Mouse (Mus musculus) urinary bladder, postnatal 36 days (tissue): ENCODE measurements at regions not wholly inside any gene's neighbourhood (a gene's known extent, or its start where the extent isn't known, plus 50 kb on each side); places are given as distances from the start of the nearest gene placed in this dataset.
"Not testable (repeated sequence)": the region's sequence is repeated elsewhere in the genome, so short reads cannot be mapped to it uniquely, and the experiment has no call there.

Experiments
- DNase-seq, 2 experiments: peaks; one replicate each; pipeline ENCODE4 v3.0.0; 2022; ENCODE audit warnings: low spot score in 2 of 2, mixed read lengths in 1 of 2

DNA sequence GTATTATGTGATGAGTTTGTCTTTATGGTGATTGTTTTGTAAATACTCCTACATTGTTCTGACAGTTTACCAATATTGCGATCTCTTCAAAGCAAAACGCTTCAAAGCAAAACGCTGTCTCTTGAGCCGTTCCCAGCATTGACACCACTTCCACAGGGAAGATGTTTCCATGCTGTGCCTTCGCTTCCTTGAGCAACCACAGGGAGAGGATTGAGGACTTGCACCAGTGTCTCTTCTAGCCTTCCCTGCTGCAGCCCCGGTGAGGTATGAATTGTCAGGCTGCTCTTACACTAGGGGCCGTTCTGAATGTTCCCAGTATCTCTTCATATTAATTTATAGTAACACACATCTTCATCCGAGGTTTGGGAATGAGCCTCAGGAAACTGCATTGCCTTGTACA is 160.4 kb upstream of the Arglu1 start:
- no peak for DNase-seq

DNA sequence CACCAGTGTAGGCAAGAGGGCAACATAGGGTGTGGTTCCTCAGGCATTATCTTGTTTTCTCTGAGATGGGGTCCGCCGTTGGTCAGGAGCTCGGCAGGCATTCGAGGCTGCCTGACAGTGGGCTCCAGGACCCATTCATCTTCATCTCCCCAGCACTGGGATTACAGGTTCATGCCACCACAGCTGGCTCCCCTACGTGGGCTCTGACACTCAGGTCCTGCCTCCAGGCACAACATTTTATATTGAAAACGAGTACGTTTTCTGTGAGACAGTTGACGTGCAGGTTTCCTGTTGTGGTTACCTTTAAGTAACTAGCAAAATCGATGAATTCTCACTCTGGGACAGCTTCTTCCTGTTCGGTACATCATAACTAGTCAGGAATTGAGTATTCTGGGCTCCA is 157.3 kb upstream of the Arglu1 start:
- no peak for DNase-seq

DNA sequence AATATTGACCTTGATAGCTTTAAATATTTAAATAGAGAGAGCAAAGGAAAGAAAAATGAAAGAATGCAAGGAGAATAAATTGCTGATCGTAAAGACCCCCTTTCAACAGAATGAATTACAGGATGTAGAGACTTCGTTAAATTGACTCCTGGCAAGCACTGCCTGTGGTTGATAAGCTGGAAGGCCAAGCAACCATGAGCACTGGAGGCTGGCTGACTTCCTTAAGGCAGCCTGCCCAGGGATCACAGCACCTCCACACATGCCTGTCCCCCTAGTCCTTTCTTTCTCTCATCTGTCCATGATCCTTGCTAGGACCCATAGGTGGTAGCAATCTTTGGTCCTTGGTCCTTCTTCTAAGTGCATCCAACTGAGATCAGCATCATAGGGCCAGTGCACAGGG is 152.0 kb upstream of the Arglu1 start:
- DNase-seq, result no peak

DNA sequence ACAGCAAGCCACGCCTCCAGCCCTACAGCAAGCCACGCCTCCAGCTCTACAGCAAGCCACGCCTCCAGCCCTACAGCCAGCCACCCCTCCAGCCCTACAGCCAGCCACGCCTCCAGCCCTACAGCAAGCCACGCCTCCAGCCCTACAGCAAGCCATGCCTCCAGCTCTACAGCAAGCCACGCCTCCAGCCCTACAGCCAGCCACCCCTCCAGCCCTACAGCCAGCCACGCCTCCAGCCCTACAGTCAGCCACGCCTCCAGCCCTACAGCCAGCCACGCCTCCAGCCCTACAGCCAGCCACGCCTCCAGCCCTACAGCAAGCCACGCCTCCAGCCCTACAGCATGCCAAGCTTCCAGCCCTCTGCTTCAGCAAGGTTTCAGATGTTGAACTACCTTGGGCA is 145.8 kb upstream of the Arglu1 start:
- DNase-seq, result not testable (repeated sequence)

DNA sequence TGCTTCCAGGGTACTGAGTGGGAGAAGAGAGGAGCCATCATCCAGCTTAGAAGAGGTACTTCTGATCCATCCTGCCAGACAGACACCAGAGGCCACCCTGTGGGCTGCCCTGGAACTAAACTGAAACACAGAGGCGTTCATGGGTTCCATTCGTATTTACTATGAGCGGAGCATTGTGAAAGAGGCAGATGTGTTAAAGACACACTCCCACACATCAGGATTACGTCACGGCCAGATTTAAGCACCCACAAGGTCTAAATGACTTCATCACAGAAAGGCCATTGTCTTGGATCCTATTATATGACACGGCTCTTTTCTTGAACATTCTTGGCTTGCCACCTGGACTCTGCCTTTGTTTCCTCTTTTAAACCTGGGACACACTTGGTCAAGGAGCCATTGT is 141.0 kb upstream of the Arglu1 start:
- no peak for DNase-seq

DNA sequence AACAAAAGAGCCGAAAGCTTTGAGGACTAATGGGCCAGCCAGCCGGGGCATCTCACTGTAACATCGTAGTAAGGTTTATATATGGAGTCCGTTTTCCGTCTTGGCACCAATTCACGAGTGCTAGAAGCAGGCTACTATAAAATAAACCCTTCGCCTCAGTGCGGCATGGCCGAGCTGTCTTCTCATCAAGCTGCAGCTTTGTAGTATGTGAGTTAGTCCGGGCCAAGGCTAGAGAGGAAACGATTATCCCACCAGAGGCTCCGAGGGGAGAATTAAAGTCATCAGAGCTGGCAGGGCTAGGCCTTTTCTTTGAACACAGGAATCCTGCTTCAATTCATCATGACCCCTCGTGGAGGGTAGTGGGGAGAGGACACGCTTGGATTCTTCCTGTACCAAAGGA is 138.9 kb upstream of the Arglu1 start:
- DNase-seq, result no peak

DNA sequence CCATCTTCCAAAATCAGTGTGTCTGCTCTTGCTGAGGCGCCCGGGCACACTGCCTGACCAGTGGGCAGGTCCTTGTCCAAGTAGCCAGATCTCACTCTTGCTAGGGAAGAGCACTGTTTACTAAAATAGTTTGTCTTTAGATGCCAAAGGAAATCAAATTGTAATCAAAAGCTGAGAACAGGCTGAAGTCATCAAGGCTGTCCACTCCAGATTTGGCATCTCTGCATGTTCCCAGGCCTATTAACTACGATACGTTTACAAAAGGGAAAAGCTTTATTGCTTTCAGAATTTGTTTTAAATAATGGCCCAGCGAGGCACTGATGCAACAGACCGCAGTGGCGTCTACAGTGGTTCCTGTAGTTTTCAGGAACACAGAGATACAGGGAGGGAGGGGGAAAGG is 137.2 kb upstream of the Arglu1 start:
- no peak for DNase-seq

DNA sequence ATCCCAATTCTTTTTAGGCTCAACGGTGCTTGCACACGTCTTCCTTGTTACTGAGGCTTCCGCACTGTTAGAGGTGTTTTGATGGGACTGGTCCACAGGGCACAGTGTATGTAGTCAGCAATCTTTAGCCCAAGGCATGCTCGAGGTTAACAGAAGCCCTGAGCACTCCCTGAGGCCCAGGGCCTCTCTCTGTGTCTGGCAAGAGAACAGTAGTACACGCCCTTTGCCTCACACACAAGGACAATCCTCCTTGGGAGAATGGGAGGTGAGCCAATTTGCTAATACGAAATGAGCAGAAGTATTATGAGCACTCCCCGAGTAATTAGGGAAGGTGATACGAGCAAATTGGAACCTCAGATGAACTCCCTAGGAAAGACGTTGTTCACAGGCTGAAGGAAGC is 136.5 kb upstream of the Arglu1 start:
- DNase-seq, result peak in 1 of 2 experiments; percentile 23

DNA sequence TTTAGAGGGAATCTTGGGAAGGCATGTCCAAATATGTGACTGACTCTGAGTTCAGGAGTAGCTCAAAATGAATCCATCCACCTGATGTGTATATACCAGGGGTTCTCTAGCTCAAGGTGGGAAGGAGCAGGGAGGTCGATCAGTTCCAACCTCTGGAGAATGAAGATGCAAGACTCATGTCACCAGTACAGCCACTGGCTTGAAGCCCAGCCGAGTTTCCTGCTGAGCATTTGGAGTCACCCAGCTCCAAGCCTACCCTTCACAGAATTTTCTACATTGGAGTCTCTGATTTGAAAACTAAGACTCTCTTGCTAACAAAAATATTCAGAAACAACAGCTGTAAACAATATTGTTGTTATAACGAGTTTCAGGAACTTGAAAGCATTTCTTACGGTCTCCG is 134.6 kb upstream of the Arglu1 start:
- DNase-seq, result no peak

DNA sequence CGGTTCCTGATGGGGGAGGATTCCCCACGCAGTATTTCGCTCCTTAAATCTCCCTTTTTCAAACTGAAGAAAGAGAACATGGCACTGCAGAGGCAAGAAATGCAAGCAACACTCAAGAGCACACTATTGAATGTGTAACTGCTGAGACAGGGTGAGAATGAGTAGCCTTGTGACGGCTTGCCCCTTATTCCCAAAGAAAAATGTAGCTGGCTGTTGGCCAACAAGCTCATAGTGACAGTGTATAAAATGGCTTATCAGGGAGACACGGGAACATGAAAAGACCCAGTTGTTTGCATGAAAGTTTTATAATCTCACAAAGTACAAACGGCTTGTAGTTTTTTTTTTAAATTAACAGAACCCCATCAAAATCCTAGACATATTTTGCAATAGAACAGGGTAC is 130.8 kb upstream of the Arglu1 start:
- DNase-seq, result no peak

DNA sequence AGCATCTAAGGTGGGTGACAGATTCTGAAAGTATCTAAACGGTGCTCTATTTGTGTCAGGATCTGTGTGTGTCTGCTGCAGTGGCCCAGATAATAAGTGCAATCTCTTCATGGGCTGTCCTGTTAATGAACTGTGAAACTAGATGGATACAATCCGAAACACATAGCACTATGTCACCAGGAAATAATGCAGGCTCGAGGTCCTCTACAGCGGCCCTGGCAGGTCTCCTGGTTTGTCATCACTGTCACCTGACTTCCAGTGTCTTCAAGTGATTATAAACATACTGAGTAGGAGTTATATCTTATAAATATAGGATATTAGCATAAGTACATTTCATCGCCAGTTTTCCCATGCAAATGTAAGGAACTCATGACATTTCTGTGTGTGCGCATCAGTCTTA is 130.3 kb upstream of the Arglu1 start:
- no peak for DNase-seq

DNA sequence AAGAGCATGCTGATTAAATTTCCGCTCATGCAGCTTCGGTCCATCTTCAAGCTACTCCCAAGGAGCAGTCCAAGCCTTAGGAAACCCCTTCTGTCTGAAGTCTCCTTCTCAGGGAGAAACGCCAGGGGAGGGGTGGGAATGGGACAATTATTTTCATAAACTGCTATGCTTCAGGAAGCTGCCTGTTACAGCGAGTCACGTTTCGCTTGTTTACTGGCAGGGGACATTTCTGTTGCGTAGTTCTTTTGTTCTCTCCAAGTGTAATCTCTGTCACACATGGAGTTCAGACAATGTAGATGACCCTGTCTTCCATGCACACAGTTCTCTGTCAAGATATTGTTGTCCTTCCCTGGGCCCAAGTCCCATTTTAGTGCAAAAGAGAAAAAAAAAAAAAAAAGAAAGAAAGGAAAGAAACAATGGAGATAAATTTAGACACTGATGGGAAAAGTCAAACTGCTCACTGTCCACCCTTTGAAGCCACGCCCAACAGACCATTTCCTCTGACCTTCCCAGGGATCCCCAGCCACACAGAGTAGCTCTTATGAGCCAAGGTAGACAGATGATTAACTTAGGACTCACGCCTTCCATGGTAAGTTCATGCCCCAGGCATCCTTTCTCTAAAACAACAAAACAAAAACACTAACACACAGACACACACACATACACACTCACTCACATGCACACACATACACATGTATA is 129.1 kb upstream of the Arglu1 start:
- DNase-seq, result no peak

DNA sequence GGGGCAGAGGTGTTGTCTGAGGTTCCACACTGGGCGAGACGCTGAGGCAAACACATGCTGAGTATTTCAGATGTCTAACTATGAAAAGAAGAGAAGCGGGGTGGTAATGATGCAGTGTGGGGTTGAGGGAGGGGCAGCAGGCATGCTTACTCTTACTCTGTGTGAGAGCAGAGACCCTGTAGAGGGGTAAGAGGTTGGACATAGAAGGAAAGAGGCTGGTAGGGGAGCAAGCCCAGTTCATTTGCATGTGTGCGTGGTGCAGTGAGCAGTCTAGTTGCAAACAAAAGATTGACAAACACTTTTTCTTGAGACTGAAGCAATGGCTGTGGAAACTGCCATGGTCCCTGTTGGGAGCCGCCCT is 122.5 kb upstream of the Arglu1 start:
- no peak for DNase-seq

DNA sequence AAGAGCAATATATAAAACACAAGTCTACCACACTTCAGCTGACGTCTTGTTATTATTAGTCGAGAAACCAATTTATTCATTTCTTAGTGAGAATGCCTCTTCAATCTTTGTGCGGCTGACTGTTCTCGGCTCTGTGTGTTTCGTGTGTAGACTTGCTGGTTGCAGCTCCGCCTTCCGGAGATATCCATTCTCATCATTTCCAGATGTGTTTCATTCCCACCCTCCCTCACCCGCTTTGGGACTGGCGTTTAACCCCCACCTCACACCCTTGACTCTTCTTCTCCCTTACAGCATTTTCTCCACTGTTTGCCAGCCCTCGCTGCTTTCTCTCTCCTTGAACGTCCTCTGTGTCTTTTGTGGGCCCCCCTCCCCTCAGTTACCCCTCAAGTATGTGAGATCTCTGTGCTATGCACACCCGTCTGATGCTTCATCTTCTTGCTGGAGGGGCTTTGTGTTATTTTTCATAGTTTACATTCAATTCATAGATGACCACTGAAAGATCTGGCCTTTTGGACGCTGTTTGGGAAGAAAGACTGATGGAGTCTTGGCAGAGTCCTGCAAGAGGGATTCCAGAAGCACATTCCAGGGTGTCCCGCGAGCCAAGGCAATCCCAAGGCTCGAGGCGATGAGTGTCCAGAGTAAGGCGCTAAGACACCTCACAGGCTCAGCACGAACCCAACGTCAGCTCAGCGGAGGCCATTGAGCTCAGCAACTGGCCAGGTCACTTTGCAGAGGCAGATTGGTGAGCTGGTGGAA is 121.9 kb upstream of the Arglu1 start:
- DNase-seq, result no peak

DNA sequence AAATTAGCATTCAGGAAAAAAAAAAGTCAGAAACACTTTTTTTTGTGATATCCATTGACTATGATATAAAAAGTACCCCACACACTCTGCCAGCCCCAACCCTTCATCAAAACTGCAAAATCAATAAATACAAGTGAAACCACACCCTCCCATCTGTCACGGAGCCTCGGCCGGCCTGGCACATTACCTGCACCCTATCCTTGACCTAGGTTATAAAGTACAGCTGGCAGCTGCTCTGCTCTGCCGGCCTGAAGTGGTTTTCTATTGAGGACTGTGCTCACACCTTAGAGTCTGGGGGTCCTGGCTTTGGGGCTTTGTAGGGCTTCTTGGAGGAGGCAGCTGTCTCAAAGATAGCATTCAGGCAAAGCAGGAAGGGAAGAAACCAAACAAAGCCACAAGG is 120.6 kb upstream of the Arglu1 start:
- DNase-seq, result no peak

DNA sequence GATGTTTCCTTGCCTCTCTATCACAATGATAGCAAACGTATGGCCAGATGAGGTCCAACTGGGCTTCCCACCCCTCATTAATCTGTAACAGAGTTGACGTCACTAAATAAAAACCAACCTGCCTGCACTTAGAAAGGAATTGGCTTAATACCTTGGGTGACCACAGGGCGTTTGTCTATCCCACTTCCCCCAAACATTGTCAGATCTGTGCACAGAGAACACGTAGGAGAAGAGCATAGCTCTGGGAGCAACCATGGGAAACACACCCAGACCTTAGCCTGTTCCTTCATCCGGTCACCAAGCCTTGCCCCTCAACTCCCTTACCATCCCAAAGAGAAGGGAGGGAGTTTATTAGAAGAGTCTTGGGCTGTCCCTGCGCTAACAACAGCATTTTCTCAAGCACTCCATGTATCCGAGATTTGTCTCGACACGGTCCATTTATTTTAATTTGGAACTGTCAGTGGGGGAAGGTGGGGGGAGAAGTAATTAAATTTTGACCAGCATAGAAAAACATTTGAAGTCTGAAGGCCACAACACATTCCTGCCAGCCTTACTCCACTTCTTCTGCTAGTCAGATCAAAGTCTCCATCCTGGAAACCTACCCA is 119.6 kb upstream of the Arglu1 start:
- no peak for DNase-seq

DNA sequence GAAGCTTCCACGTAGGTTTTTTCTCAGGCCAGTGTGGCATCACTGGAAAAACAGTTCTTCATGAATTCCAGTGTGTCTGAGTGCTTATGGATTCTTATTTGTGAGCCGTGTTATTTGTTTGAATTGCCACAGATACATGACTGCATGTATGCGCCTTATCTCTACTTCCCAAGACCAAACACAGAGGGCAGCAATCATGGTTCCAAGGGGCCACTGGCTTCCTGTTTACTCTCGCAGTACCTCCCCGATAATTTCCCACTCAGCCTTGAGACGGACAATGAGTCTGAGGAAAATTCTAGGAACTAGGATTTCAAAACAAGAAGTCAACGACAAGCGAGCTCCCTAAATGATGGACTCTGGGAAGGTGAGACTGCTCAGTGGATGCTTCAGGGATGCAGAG is 119.0 kb upstream of the Arglu1 start:
- DNase-seq, result no peak

DNA sequence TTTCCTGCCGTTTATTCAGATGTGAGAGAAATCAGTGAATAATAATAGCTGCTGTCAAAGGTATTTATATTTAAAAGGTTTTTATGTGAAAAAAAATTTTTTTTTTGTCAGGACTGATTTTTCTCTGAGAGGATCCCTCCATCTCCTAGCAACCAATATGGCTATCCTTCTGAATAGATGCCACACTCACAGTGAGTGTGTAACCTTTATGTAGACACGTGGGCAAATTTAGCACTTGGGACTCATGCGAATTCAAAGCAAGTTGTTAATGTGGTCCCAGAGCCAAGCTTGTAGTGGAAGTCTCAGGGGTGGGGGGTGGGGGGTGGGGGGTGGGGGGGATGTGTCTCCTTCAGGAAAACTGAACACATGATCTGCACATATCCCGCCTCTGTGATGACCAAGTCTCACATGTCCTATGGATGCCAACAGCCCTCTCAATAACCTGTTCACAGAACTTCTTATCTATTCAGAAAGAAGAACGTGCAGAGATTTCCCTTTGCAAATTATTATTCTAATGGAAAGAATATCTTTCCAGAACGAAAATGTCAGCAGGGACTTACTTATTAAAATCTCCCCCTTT is 112.5 kb upstream of the Arglu1 start:
- no peak for DNase-seq

DNA sequence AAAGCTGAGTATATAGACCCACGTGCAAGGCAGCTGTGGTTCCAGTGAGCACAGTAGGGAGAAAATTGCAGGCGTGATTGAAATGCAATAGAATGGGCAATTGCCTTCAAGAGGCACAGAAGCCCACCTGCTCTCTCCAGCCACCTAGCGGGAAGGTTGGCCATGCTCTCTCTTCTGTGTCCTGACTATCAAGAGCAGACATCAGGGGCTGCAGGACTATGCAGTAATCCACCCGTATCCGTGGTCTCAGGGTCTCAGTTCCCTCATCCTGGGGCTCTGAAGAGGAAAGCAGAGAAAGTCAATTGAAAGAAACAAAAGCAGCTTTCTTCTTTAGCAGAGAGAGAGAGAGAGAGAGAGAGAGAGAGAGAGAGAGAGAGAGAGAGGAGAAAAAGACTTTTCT is 112.0 kb upstream of the Arglu1 start:
- DNase-seq, result no peak

DNA sequence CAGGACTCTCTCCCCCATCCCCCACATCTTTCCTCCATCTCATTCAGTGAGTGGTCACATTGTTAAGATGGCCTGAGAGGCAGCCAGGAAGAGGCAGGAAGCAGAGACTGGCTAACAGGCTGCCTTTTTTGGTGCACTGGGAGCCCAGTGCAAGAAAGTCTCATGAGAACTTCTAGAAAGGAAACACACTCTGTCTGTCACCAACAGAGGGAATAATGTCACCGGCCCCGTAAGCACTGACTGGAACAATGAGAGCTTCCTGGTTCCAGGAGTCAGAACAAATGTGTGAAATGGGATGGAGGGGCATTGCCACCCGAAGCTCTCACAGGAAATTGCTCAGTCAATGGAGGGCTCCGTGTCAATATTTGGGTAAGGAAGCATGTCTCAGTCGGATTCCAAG is 111.3 kb upstream of the Arglu1 start:
- DNase-seq, result no peak

DNA sequence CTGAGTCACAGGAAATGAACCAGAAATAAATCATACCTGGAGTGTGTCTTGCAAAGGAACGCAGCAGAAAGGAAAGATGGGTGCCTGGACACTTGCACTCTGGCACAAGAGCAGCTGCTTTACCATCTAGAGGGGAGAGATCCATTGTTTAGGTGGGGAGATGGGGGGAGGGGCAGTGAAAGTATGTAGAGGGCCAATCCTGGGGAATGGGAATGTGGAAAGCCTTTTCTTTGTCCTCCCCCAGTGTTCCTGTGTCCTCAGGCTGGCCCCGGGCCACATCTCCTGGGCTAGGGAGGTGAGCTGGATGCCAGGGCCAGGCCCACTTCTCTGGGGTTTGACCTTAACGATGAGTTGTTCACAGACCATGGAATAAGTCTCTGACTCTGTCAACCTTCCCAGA is 107.2 kb upstream of the Arglu1 start:
- DNase-seq, result no peak

DNA sequence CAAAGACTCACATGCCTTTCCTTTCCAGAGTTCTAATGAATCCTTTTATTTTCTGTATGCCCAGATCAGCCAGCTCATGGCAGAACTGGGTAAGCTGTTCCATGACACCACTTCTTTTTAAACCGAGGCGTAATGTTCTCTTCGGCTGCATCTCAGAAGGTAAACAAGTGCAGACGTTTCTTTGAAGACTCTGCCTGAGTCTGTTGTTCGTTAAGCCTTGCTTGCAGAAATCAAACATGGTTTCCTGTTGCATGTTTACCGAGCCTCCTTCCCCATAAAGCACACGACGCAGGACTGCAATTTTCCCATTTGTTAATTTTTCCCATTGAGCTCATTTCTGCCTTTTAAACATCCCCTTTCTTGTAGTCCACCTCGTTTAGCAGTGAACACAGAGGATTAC is 106.6 kb upstream of the Arglu1 start:
- DNase-seq, result no peak

DNA sequence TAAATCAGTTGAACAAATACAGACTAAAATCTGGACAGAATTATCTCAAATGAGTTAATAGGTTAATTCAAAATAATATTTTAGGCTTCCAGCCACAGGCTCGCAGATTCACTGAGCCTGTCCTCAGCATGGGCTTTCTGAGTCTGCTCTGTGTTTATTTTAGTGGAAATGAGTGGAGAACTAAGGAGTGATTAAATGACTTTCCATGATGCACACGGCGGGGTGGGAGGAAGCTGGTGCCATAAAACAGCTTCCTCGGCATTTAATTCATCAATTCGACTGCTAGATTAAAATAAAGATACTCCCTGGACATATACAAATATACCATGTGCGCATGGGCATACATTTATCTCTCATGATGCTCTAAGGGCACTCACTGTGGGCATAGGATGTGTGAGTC is 104.4 kb upstream of the Arglu1 start:
- no peak for DNase-seq
